Mouse (Mus musculus) megakaryocyte, embryonic 14.5 days (primary cell): Measurements from ENCODE around the gene Mtmr3.

Source experiments
- FLI1 ChIP-seq: IDR thresholded peaks from 2 replicates; pipeline ENCODE4 v1.6.1; 2012; ENCODE audit warnings: low read length, inconsistent platforms, mixed read lengths
- GATA1 ChIP-seq: IDR thresholded peaks from 3 replicates; pipeline ENCODE4 v1.6.1; 2012; ENCODE audit warnings: mixed read lengths, low read length, inconsistent platforms, borderline replicate concordance

GRCm38 (mm10) chr11:4566333-4566732 is 28.3 kb downstream of the Mtmr3 start:
- no peak for TF ChIP-seq GATA1
- no peak for TF ChIP-seq FLI1
